Mouse (Mus musculus) erythroblast, embryonic 14.5 days (primary cell): Measurements from ENCODE around the gene Slc9a8.

Experiments
- GATA1 ChIP-seq: IDR thresholded peaks from 2 replicates; pipeline ENCODE4 v1.6.1; 2012; ENCODE audit warnings: low read length, inconsistent platforms, mixed read lengths
- TAL1 ChIP-seq: IDR thresholded peaks from 3 replicates; pipeline ENCODE4 v1.6.1; 2012; ENCODE audit warnings: low read length, inconsistent platforms, mixed read lengths

- no peak for TF ChIP-seq GATA1
- TF ChIP-seq TAL1: no peak
These were observed 45.8 kb upstream of the Slc9a8 start for GRCm38 (mm10) chr2:167375688-167376087.
